Mouse (Mus musculus): Measurements from ENCODE around the gene Rnf41.

- TF ChIP-seq EP300 (IDR thresholded peaks at IDR 0.05; ENCODE audit: insufficient read depth, low read depth, low read length) (no peak), CTCF (IDR thresholded peaks at IDR 0.05; ENCODE audit: low read depth, low read length) (no peak)
These were observed 11.0 kb downstream of the Rnf41 start for GRCm38 (mm10) chr10:128422426-128422825.

Measured in ES-Bruce4 (cell line).